Mouse (Mus musculus): ENCODE results near the gene Lysmd2. TPM values are rescaled to one million over a fixed set of nuclear protein-coding genes. Genes with fewer than 3 reads are reported as not detected.
A peak's percentile ranks its signal among the peaks of the same experiment; 100 is the strongest.
"Not testable (repeated sequence)": the region's sequence is repeated elsewhere in the genome, so short reads cannot be mapped to it uniquely, and the experiment has no call there.

Lysmd2 gene
- 10 to 100 TPM; 12.8 to 13.2 TPM for total RNA-seq (2021)

GRCm38 (mm10) chr9:75625556-75626307 lies at the start of gene Lysmd2:
Gene Lysmd2 (plus strand): TSS chr9:75625741.
- peak; percentile 77 for DNase-seq

GRCm38 (mm10) chr9:75579321-75579720 lies 46.2 kb upstream of the Lysmd2 start:
- no peak for DNase-seq

- DNase-seq = peak; percentile 15
These were observed 43.7 kb upstream of the Lysmd2 start for GRCm38 (mm10) chr9:75581694-75582350.

GRCm38 (mm10) chr9:75589850-75590790 lies 35.4 kb upstream of the Lysmd2 start:
- no peak for DNase-seq

GRCm38 (mm10) chr9:75593481-75593880 lies 32.1 kb upstream of the Lysmd2 start:
- no peak for DNase-seq

GRCm38 (mm10) chr9:75597036-75597435 lies 28.5 kb upstream of the Lysmd2 start:
- DNase-seq = no peak

- DNase-seq = no peak
These were observed 27.9 kb upstream of the Lysmd2 start for GRCm38 (mm10) chr9:75597596-75597995.

- DNase-seq = peak; percentile 34
These were observed 26.2 kb upstream of the Lysmd2 start for GRCm38 (mm10) chr9:75599191-75599841.

- DNase-seq = peak; percentile 18
These were observed 25.2 kb upstream of the Lysmd2 start for GRCm38 (mm10) chr9:75600166-75600934.

GRCm38 (mm10) chr9:75601510-75601909 lies 24.0 kb upstream of the Lysmd2 start:
- peak; percentile 21 for DNase-seq

- DNase-seq = no peak
These were observed 18.0 kb upstream of the Lysmd2 start for GRCm38 (mm10) chr9:75607496-75607895.

- no peak for DNase-seq
These were observed 16.0 kb upstream of the Lysmd2 start for GRCm38 (mm10) chr9:75609505-75609904.

GRCm38 (mm10) chr9:75609965-75610364 lies 15.6 kb upstream of the Lysmd2 start:
- no peak for DNase-seq

- peak; percentile 62 for DNase-seq
These were observed 14.7 kb upstream of the Lysmd2 start, which contains the start of gene Tmod2 for GRCm38 (mm10) chr9:75610571-75611493. Gene Tmod2 (minus strand): TSS chr9:75611325.

- DNase-seq = no peak
These were observed 9.0 kb upstream of the Lysmd2 start for GRCm38 (mm10) chr9:75616560-75616959.

- no peak for DNase-seq
These were observed 6.6 kb upstream of the Lysmd2 start for GRCm38 (mm10) chr9:75618836-75619400.

- not testable (repeated sequence) for DNase-seq
These were observed 5.8 kb upstream of the Lysmd2 start for GRCm38 (mm10) chr9:75619761-75620160.

- no peak for DNase-seq
These were observed 4.1 kb upstream of the Lysmd2 start for GRCm38 (mm10) chr9:75621428-75621827.

- DNase-seq = no peak
These were observed 472 bp upstream of the Lysmd2 start for GRCm38 (mm10) chr9:75624983-75625555.

GRCm38 (mm10) chr9:75626308-75626604 lies 715 bp downstream of the Lysmd2 start:
- no peak for DNase-seq
